Mouse (Mus musculus) bone marrow macrophage, adult 2 months (primary cell): ENCODE measurements at regions not wholly inside any gene's neighbourhood (a gene's known extent, or its start where the extent isn't known, plus 50 kb on each side); places are given as distances from the start of the nearest gene placed in this dataset.

Experiments
- CTCF ChIP-seq: IDR thresholded peaks from 2 replicates; pipeline ENCODE4 v1.5.1; 2012; ENCODE audit warnings: low read depth, mild to moderate bottlenecking, low read length, moderate library complexity
- POLR2A ChIP-seq: IDR thresholded peaks from 2 replicates; pipeline ENCODE4 v1.6.1; 2012; ENCODE audit warnings: mild to moderate bottlenecking, low read depth, low read length, borderline replicate concordance

- no peak for TF ChIP-seq CTCF
- TF ChIP-seq POLR2A, result no peak
These were observed 83.7 kb downstream of the Gm826 start for GRCm38 (mm10) chr2:160250228-160250627.
